Mouse (Mus musculus) v-Abl transformed pro-B cells (cell line): ENCODE results near the gene Olfr1512.
"Not testable (repeated sequence)": the region's sequence is repeated elsewhere in the genome, so short reads cannot be mapped to it uniquely, and the experiment has no call there.

Experiments used
- in situ Hi-C, 2 experiments: fragments of 400-800 bp; cut with MboI; formaldehyde crosslinking; loops; one replicate each; pipeline ENCODE4 v1.15.1; 2025; ENCODE audit not compliant: unreplicated experiment in 2 of 2

Gene Olfr1512

DNA sequence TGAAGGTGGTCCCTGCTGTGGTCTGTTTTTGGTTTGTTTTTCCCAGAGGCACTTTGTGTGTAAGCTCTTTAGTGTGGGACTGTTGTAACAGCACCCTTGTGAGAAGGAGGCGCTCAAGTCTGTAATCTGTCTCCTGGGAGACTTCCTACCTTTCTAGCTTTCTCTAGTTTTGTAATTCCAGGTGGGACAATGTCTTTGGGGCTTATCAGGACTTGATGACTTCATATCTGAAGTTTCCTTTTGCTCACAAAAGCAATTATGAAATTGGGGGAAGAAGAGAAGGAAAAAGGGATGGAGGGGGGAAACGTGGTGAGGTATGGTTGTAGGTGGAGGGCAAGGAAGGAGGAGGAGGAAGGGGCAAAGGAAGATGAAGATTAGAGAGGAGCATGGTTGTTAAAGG, at the start of gene Olfr1512:
TSS of gene Olfr1512 (minus strand) at position 101 of the 400 bp plus-strand sequence.
- in situ Hi-C loops: no loop called here

DNA sequence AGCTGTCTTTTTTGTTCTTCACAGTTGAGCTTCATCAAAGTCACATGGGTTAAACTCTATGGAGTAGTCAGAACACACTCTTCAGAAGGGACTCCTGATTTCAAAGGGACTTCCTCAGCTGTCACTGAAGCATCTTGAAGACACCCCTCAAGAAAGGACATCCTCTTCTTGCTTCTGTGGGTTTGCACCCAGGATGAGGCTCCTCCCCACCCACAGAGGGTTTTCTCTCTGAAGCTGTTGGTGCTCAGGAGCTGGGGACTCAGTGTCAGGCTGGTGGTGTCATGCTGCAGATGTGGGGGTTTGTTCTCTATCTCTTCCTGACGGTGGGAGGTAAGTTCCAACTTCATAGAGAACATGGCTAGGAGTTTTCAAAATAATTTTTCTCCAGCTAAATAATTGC, 48.7 kb upstream of the Olfr1512 start:
- in situ Hi-C loops: no loop called here

DNA sequence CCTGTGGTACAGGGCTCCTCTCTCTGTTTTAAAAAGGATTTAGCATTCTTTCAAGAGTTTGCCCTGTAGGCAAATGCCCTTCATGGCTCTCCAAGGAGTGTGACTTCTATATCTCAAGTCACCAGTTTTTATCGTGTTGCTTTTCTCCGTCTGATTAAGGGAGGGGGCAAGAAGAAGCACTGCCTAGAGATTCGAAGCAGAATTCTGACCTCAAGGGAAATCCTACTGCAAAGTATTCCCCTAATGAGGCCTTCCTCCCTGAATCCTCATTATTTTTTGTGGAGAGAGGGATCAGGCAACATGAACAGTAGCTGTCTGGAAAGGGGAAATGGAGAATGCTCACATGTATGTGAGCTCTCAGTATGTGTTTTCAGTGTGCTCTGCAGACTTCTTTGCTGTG, 35.3 kb upstream of the Olfr1512 start, which contains the start of gene Olfr1510:
TSS of gene Olfr1510 (minus strand) at position 101 of the 400 bp plus-strand sequence.
- in situ Hi-C loops: no loop called here

DNA sequence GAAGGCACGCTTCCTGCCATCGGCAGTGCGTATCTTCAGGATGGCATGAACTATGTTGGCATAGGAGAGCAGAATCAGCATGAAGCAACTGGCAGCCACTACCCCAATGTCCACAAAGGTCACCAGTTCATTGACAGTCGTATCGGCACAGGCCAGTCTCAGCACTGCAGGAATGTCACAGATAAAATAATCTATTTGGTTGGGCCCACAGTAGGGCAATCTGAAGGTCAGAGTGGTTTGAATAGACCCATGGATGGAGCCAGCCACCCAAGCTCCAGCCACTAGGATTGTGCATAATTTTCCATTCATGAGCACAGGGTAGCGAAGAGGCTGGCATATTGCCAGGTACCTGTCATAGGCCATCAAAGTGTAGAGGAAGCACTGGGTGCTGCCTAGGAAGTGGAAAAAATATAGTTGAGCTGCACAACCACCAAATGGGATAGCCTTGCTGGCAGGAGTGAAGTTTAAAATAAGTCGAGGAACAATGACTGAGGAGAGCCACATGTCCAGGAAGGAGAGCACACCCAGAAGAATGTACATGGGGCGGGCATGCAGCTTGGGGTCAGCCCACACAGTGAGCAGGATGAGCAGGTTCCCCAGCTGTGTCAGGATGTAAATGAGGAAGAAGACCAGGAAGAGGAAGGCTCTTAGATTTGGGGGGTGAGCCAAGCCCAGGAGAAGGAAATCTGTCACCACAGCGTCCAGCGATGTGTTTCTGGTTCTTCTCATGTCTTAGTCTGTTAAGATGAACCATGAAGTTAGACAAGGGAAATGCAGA, 31.4 kb upstream of the Olfr1512 start:
- in situ Hi-C loops: not testable (repeated sequence)

DNA sequence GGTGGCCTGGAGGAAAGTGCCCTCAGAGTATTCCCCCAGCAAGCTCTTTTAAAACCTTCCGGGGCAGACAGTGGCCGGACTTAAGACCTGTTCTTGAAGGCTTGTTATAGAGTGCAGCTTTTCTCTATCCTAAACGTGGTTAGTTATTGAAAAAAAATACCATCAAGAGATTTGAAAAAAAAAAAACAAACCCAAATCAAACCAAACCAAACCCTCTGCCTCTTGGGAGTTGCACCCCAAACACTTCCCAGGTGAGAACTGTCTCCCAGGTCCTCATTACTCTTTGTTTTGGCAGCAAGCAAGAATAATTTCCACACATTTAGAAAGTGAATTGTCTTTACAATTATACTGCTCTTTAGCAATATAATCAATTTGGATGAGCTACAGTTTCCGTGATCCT, 18.3 kb upstream of the Olfr1512 start, which contains the start of gene Olfr1511:
TSS of gene Olfr1511 (minus strand) at position 101 of the 400 bp plus-strand sequence.
- in situ Hi-C loops: no loop called here

DNA sequence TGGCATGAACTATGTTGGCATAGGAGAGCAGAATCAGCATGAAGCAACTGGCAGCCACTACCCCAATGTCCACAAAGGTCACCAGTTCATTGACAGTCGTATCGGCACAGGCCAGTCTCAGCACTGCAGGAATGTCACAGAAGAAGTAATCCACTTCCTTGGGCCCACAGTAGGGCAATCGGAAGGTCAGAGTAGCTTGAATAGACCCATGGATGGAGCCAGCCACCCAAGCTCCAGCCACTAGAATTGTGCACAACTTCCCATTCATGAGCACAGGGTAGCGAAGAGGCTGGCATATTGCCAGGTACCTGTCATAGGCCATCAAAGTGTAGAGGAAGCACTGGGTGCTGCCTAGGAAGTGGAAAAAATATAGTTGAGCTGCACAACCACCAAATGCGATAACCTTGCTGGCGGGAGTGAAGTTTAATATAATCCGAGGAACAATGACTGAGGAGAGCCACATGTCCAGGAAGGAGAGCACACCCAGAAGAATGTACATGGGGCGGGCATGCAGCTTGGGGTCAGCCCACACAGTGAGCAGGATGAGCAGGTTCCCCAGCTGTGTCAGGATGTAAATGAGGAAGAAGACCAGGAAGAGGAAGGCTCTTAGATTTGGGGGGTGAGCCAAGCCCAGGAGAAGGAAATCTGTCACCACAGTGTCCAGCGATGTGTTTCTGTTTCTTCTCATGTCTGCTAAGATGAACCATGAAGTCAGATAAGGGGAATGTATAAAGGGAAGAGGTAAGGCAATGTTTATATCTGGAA, 11.3 kb upstream of the Olfr1512 start:
- in situ Hi-C loops: not testable (repeated sequence)

DNA sequence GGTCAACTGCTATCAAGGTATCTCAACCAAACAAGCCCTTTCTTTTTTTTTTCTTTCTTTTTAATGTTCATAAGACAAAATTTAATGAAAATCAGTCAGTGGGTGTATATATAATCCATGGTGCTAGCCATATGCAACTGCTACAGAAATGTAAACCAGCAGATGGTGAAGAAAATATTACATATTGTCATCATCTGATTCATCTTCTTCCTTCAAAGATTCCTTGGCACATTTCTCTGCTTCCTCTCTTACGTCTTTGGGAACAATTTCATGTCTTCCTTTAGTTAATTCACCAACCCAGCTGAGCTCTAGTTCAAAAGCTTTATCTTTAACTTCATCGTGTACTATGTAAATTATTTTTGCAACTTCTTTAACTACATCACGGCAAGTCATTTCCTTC, 10.2 kb downstream of the Olfr1512 start:
- in situ Hi-C loops: no loop called here

DNA sequence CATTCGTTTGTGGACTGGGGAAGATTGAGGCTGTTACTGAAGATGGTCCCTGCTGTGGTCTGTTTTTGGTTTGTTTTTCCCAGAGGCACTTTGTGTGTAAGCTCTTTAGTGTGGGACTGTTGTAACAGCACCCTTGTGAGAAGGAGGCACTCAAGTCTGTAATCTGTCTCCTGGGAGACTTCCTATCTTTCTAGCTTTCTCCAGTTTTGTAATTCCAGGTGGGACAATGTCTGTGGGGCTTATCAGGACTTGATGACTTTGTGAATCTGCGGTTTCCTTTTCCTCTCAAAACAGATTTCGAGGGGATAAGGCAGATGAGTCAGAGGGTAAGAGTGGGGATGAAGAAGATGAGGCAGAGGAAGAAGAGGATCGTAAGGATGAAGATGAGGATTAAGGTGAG, 22.7 kb downstream of the Olfr1512 start, which contains the start of gene Olfr1513:
TSS of gene Olfr1513 (minus strand) at position 101 of the 400 bp plus-strand sequence.
- in situ Hi-C loops: no loop called here

DNA sequence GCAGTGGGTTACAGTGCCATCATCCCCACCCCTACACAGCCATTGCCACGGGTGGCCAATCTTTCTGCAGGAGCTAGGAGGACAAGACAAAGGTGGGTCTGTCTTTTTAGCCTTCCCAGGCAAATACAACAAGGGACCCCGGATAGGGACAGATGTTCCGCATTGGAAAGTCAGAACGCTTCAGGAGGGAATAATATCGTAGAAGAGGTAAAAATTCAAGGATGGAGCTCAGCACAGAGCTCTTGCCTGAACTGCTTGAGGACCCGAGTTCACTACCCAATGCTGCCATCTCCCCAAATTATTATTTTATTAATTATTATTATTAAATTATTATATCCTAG, 39.5 kb downstream of the Olfr1512 start:
- in situ Hi-C loops: loop anchor here (5.0 to 25.0 kb wide), 6 partner anchors 217 to 1227 kb away; partner anchors contain the start of genes Ang4 (in 2 of the 2), Eddm3b (in 1 of the 2), Rnase6 (in 1 of the 2) and Zfp219 (in 1 of the 2)

DNA sequence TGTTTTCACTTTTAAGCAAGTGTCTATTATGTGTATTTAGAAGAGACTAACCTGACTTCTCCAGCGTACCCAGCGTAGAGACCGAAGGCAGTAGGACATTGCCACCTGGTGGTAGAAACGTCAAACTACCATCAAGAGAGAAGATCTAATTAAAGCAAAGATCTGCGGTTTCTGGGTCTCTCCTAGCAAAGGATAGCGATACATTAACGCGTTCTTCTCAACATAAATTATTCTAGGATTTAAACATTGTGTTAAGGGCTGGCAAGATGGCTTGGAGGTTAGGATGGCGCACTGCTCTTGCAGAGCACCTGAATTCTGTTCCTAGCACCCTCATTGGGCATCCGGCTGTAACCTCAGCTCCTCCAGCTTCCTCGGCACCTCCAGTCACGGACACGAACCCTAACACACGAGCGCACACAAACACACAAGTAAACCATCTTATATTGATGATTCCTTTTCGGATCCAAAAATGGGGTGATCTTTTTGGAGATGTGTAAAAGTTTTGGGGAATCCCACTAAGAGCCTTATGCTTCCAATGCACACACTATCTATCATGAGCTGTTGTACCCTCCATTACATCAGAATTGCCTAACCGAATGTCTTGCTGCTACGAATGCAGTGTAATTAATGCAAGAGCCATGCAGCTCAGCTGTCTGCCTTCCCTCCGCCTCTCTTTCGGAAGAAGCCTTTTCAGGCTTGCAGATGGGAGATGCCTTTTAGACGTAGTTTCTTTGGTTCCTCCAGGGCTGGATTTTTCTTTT, 40.0 kb downstream of the Olfr1512 start:
- in situ Hi-C loops: loop anchor here (5.0 to 25.0 kb wide), 6 partner anchors 217 to 1227 kb away; partner anchors contain the start of genes Ang4 (in 2 of the 2), Eddm3b (in 1 of the 2), Rnase6 (in 1 of the 2) and Zfp219 (in 1 of the 2)

DNA sequence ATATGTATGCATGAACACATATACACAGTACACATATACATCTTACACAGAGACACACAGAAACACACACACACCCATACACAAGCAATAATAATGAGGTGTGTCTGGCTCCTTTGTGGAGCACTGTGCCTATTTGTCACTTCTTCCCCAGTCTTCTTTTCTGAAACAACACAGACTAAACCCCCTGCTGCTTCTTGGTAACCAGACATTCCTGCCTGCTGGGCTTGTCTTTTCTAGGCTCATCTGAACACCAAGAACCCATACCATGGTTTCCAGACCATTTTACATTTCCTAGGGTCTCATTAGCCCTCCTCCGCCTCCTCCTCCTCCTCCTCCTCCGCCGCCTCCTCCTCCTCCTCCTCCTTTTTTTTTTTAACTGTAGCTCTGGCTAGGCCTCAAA, 46.8 kb downstream of the Olfr1512 start:
- in situ Hi-C loops: loop anchor here (5.0 to 25.0 kb wide), 5 partner anchors 35 to 1220 kb away; partner anchors contain the start of genes Ang4 (in 2 of the 2), Eddm3b (in 1 of the 2), Rnase6 (in 1 of the 2) and Zfp219 (in 1 of the 2)

DNA sequence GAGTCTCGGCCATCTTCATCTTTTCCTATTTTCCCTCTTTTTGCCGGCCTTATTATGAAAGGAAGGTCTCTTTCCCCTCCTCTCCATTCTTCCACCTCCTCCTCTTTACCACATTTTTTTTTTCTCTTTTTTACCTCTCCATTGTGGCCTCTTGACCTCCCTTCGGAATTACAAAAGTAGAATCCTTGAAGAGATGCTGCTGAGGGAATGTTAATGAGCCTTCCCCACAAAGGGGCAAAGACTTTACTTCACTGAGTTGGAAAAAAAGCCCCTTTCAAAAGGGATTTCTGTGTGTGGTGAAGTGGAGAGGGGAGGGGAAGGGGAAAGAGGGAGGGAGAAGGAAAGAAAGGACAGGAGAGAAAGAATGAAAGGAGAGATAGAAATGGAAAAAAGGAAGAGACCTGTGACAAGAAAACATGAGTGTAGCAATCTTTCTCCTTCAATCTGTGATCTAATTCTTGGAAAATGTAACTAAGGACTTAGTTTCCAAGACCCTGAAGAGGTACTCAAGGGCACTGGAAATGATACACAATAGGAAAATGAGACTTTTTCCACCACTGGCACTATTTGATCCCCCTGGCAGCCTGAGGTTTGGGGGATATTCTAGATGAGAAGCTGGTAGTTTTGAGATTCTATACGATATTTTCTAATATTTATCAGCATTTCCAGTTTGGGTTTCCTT, 47.8 kb downstream of the Olfr1512 start:
- in situ Hi-C loops: loop anchor here (5.0 to 25.0 kb wide), 5 partner anchors 34 to 1219 kb away; partner anchors contain the start of genes Ang4 (in 2 of the 2), Eddm3b (in 1 of the 2), Rnase6 (in 1 of the 2) and Zfp219 (in 1 of the 2)

DNA sequence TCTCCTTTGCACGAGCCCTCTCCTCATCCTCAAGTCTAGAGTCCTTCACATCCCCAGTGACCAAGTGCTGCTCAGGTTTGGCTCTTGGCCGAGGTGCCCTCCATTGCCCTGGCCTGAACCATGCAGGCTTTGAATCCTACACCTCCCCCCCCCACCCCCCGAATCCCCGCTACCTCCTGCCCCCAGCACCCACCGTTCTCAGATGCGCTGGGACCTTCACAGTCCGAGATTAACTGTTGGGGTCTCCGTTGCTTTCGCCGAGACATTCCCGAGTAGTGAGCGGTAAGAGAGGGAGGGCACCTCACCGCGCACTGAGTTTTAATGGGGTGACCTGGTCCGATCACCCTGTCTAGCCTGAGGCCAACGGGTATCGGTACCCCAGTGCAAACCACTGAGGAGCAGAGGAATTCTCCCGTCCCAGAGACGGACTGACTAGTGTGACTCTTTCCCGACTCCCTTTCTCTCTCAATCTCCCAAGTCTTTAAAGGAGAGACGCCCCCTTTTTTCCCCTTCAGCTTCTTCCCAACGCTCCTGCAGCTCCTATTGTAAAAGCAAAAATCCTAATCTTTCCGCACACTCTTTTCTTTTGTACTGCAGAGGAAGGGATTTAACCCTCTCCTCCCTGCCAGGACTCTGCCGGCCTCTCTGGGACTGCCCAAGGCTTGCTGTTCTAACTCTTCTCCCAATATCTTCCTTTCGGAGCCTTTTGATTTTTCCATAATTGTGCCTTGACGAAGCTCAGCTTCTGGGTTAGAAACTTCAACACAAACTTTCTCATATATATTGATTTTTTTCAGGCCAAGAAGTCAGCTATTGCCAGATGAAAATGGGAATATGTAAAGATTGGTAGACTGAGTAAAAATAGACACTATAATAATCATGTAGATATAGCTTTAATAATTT, 50.8 kb downstream of the Olfr1512 start, which contains the start of gene Sall2:
TSS of gene Sall2 (minus strand) at position 853 of the 903 bp plus-strand sequence.
- in situ Hi-C loops: loop anchor here (25.0 kb wide), 2 partner anchors 566 to 1216 kb away; partner anchors contain the start of genes Ang4 (in 1 of the 2), Eddm3b (in 1 of the 2) and Rnase6 (in 1 of the 2)

DNA sequence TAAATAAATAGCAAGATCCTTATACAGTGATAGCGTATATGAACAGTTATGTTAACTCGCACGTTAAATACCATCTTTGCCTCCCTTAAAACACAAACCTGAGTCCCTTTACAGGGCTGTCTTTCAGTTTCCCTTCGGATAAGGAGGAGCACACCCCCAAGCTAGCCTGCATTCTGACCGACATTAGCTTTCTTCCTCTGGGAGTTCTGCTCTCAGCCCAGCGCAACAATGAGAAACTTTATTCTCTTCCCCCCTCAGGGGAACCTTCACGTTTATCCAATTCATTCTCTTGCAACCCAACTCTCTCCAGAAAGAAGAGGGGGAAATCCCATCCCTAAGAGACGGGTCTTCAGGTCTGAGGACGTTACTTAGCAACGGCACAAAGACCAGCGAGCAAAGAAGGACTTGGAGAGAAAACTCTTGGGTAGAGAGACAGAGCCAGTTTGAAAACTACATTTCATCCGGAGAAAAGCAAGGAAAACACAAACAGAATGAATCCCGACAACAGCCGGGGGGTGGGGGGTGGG, 51.5 kb downstream of the Olfr1512 start:
- in situ Hi-C loops: loop anchor here (25.0 kb wide), 2 partner anchors 565 to 1215 kb away; partner anchors contain the start of genes Ang4 (in 1 of the 2), Eddm3b (in 1 of the 2) and Rnase6 (in 1 of the 2)

DNA sequence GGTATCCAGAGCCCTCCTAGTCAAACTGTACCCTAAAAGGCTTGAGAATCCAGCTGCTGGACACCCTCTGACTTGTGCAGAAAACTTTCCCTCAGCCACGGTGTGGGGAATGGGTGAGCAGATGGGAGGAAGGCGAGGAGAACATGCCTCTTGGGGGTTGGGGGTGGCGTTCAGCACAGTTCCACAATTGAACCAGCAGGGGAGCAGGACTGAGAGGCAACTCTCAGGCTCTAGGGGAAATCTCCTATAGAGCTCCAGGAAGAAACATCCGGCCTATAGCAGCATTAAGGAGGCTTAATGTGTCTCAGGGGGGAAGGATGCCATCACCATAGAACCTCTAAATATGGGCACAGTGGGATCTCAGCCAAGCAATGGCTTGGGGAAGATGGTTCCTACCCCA, 53.1 kb downstream of the Olfr1512 start:
- in situ Hi-C loops: loop anchor here (25.0 kb wide), 2 partner anchors 564 to 1214 kb away; partner anchors contain the start of genes Ang4 (in 1 of the 2), Eddm3b (in 1 of the 2) and Rnase6 (in 1 of the 2)
